Mouse (Mus musculus) CD8-positive naive resting alpha-beta T cell, adult 2 months (primary cell): Measurements from ENCODE around the gene Dennd1c.
A peak's percentile ranks its signal among the peaks of the same experiment; 100 is the strongest.

Experiments used
- DNase-seq, 2 experiments: peaks; one replicate each; pipeline ENCODE4 v3.0.0; 2022; ENCODE audit warnings: low read depth in 2 of 2, low spot score in 2 of 2

Dennd1c gene

GRCm38 (mm10) chr17:57095855-57096622 lies 17.7 kb upstream of the Dennd1c start:
- DNase-seq, result peak in 1 of 2 experiments; percentile 20

GRCm38 (mm10) chr17:57094222-57094621 lies 15.9 kb upstream of the Dennd1c start:
- no peak for DNase-seq

GRCm38 (mm10) chr17:57087049-57087832 lies 8.9 kb upstream of the Dennd1c start, which contains the start of gene Tubb4a:
Tubb4a (minus strand) TSS chr17:57087782.
- no peak for DNase-seq

GRCm38 (mm10) chr17:57085970-57086757 lies 7.8 kb upstream of the Dennd1c start:
- DNase-seq, result no peak

GRCm38 (mm10) chr17:57082481-57082880 lies 4.2 kb upstream of the Dennd1c start:
- DNase-seq, result no peak

GRCm38 (mm10) chr17:57081234-57081842 lies 3.0 kb upstream of the Dennd1c start:
- DNase-seq, result no peak

- no peak for DNase-seq
Observed at GRCm38 (mm10) chr17:57079919-57080318, 1.6 kb upstream of the Dennd1c start.

- no peak for DNase-seq
Observed at GRCm38 (mm10) chr17:57076916-57077315, 1.4 kb downstream of the Dennd1c start.

- no peak for DNase-seq
Observed at GRCm38 (mm10) chr17:57070699-57071098, 7.6 kb downstream of the Dennd1c start.

GRCm38 (mm10) chr17:57070272-57070671 lies 8.0 kb downstream of the Dennd1c start:
- DNase-seq, result no peak

GRCm38 (mm10) chr17:57066908-57067307 lies 11.4 kb downstream of the Dennd1c start:
- no peak for DNase-seq

GRCm38 (mm10) chr17:57063031-57063430 lies 15.3 kb downstream of the Dennd1c start:
- DNase-seq, result no peak

- no peak for DNase-seq
Observed at GRCm38 (mm10) chr17:57062548-57062947, 15.8 kb downstream of the Dennd1c start.

- peak in 1 of 2 experiments; percentile 33 for DNase-seq
Observed at GRCm38 (mm10) chr17:57062011-57062521, 16.2 kb downstream of the Dennd1c start.

- DNase-seq, result peak in 1 of 2 experiments; percentile 21
Observed at GRCm38 (mm10) chr17:57061069-57061468, 17.2 kb downstream of the Dennd1c start.

- DNase-seq, result peak; percentile 96 to 99
Observed at GRCm38 (mm10) chr17:57060231-57060801, 18.0 kb downstream of the Dennd1c start.

- peak; percentile 32 to 41 for DNase-seq
Observed at GRCm38 (mm10) chr17:57059486-57059977, 18.8 kb downstream of the Dennd1c start, which contains the start of gene Slc25a23. Slc25a23 (minus strand) TSS chr17:57059863.

- DNase-seq, result no peak
Observed at GRCm38 (mm10) chr17:57058891-57059485, 19.3 kb downstream of the Dennd1c start, which contains the start of gene Crb3. Crb3 (plus strand) TSS chr17:57059105.

GRCm38 (mm10) chr17:57056246-57056645 lies 22.1 kb downstream of the Dennd1c start:
- no peak for DNase-seq
